Mouse (Mus musculus): ENCODE measurements around the gene Slc35f4.

DNA sequence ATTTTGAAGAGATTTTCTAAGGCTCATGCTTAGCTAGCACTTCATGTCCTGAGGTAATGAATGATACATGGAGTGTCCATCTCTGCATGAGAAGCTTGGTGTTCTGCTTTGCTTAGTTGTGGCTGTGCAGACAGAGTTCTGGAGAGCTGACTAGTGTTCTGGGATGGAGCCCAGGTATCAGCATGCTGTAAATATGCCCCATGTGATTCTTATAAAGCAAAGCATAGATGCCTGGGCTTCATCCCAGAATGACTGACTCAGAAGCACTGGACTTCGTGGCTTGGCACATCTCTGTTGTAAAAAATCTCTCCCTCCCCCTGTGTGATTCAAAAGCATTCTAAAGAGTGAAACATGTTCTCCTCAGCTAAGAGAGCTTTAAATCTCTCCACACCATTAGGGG is 32.1 kb downstream of the Slc35f4 start:
- TF ChIP-seq POLR2A (IDR thresholded peaks at IDR 0.05; ENCODE audit: control insufficient read depth, extremely low read depth, insufficient read depth, low read length, poor library complexity) = no peak
- TF ChIP-seq CTCF (IDR thresholded peaks at IDR 0.05; ENCODE audit: borderline replicate concordance, control insufficient read depth, extremely low read depth, insufficient read depth, low read length, poor library complexity) = no peak
